Mouse (Mus musculus) small intestine, adult 2 months (tissue): ENCODE measurements around the gene Olfr1335.

Source experiments
- CTCF ChIP-seq: fragments of 200-500 bp; IDR thresholded peaks from 2 replicates; pipeline ENCODE4 v1.5.1; 2012; ENCODE audit warnings: low read depth, mild to moderate bottlenecking, control low read depth, inconsistent platforms, low read length, moderate library complexity, mixed read lengths; ENCODE audit not compliant: insufficient replicate concordance, insufficient read length; ENCODE audit errors: extremely low read depth
- POLR2A ChIP-seq: fragments of 200-500 bp; IDR thresholded peaks from 2 replicates; pipeline ENCODE4 v1.6.1; 2012; ENCODE audit warnings: low read depth, mild to moderate bottlenecking, control low read depth, inconsistent platforms, low read length, moderate library complexity

GRCm38 (mm10) chr4:118836179-118836578, 26.4 kb upstream of the Olfr1335 start, which contains the start of gene Olfr1333:
- TF ChIP-seq CTCF = no peak
- no peak for TF ChIP-seq POLR2A
